Mouse (Mus musculus) embryonic facial prominence, embryonic 13.5 days (tissue): Measurements from ENCODE around the gene Eef1akmt2. TPM values are rescaled to one million over a fixed set of nuclear protein-coding genes. Genes with fewer than 3 reads are reported as not detected.

ENCODE experiments used
- ATAC-seq: fragments of 200-750 bp; cut with Nextera tagmentation; 2 replicates; pipeline ENCODE4 v1.8.0; 2017; ENCODE audit warnings: low read depth; ENCODE audit not compliant: insufficient number of reproducible peaks, insufficient read depth, low FRiP score, low TSS enrichment
- H3K27ac ChIP-seq: fragments of 300-500 bp; sonication (generic); 2 replicates; pipeline ENCODE4 v1.5.1; 2015; ENCODE audit warnings: moderate library complexity, mild to moderate bottlenecking, inconsistent platforms
- H3K27me3 ChIP-seq: fragments of 300-500 bp; sonication (generic); 2 replicates; pipeline ENCODE4 v1.6.1; 2015; ENCODE audit warnings: mild to moderate bottlenecking, inconsistent platforms
- H3K36me3 ChIP-seq: fragments of 300-500 bp; sonication (generic); 2 replicates; pipeline ENCODE4 v1.6.1; 2015; ENCODE audit warnings: mild to moderate bottlenecking, inconsistent platforms
- H3K4me1 ChIP-seq: fragments of 300-500 bp; sonication (generic); 2 replicates; pipeline ENCODE4 v1.6.1; 2015; ENCODE audit warnings: inconsistent platforms
- H3K4me2 ChIP-seq: fragments of 300-500 bp; sonication (generic); 2 replicates; pipeline ENCODE4 v1.6.1; 2015; ENCODE audit warnings: moderate library complexity, mild to moderate bottlenecking, inconsistent platforms
- H3K4me3 ChIP-seq: fragments of 300-500 bp; sonication (generic); 2 replicates; pipeline ENCODE4 v1.5.1; 2015; ENCODE audit warnings: mild to moderate bottlenecking, inconsistent platforms
- H3K9ac ChIP-seq: fragments of 300-500 bp; sonication (generic); 2 replicates; pipeline ENCODE4 v1.6.1; 2015; ENCODE audit warnings: mild to moderate bottlenecking, inconsistent platforms
- H3K9me3 ChIP-seq: fragments of 300-500 bp; sonication (generic); 2 replicates; pipeline ENCODE4 v1.6.1; 2016; ENCODE audit warnings: inconsistent platforms
- WGBS: fragments of 180-500 bp; shearing (Covaris S2); methylation state at CpG from one replicate; pipeline ENCODE4 v1.1.7; 2015; ENCODE audit warnings: mixed read lengths; 5-methylcytosine and 5-hydroxymethylcytosine counted together
- polyA plus RNA-seq: library from polyadenylated mRNA; unstranded; fragments of >200 nt; fragmentation: Nextera tagmentation; extraction: Ambion mirVana; gene quantifications from 2 replicates; pipeline ENCODE4 v1.2.1, GENCODE M21; 2015

Eef1akmt2 gene
- polyA plus RNA-seq, 1 experiment from 2014 or later, result 80.1 TPM

- Histone ChIP-seq H3K27ac (peak overlapping the region; percentile 62), H3K27me3 (no peaks in the 10 kb centered on the region), H3K4me1 (peaks cover 30% of the 10 kb centered on the region), H3K36me3 (peaks cover 27% of the 10 kb centered on the region), H3K9ac (no peak overlapping the region), H3K4me3 (no peak overlapping the region), H3K9me3 (no peaks in the 10 kb centered on the region), H3K4me2 (peak overlapping the region; percentile 11; the same call in 1 of the 2 replicates)
- 37% methylated on average over 7 of the region's 7 CpGs for WGBS
- no peak for ATAC-seq
Measured at GRCm38 (mm10) chr7:132781130-132781814, 71.2 kb downstream of the Eef1akmt2 start.

GRCm38 (mm10) chr7:132780611-132781010, 71.9 kb downstream of the Eef1akmt2 start:
- Histone ChIP-seq H3K4me2 (no peak overlapping the region), H3K4me1 (peaks cover 29% of the 10 kb centered on the region), H3K9ac (no peak overlapping the region), H3K36me3 (peaks cover 33% of the 10 kb centered on the region), H3K27me3 (no peaks in the 10 kb centered on the region), H3K9me3 (no peaks in the 10 kb centered on the region), H3K4me3 (no peak overlapping the region), H3K27ac (peak overlapping the region; percentile 62; the same call in 1 of the 2 replicates)
- WGBS, result 53% methylated on average over 4 of the region's 4 CpGs
- ATAC-seq, result peak; percentile 22; the same call in 1 of the 2 replicates

GRCm38 (mm10) chr7:132778630-132779029, 73.8 kb downstream of the Eef1akmt2 start:
- H3K4me2 ChIP-seq, result no peak overlapping the region
- H3K27me3 ChIP-seq, result no peaks in the 10 kb centered on the region
- no peak overlapping the region for H3K9ac ChIP-seq
- 89% methylated on average over 13 of the region's 13 CpGs for WGBS
- peaks cover 41% of the 10 kb centered on the region for H3K4me1 ChIP-seq
- no peak overlapping the region for H3K4me3 ChIP-seq
- H3K27ac ChIP-seq, result no peak overlapping the region
- H3K9me3 ChIP-seq, result no peaks in the 10 kb centered on the region
- H3K36me3 ChIP-seq, result peaks cover 43% of the 10 kb centered on the region
- no peak for ATAC-seq

GRCm38 (mm10) chr7:132777728-132778453, 74.6 kb downstream of the Eef1akmt2 start:
- Histone ChIP-seq H3K27me3 (no peaks in the 10 kb centered on the region), H3K4me3 (no peak overlapping the region), H3K27ac (no peak overlapping the region), H3K9ac (no peak overlapping the region), H3K36me3 (peaks cover 45% of the 10 kb centered on the region), H3K9me3 (no peaks in the 10 kb centered on the region), H3K4me2 (no peak overlapping the region), H3K4me1 (peaks cover 41% of the 10 kb centered on the region)
- 89% methylated on average over 1 of the region's 1 CpGs for WGBS
- no peak for ATAC-seq

Other genes with a start within 250 kb of the Eef1akmt2 start
- gene Lhpp, start 242.0 kb downstream of the Eef1akmt2 start, polyA plus RNA-seq, result 17.5 and 19.9 TPM in 2 replicates
- 23.0 and 25.7 TPM in 2 replicates for gene Fam53b, start 38.8 kb downstream of the Eef1akmt2 start, polyA plus RNA-seq
- gene Abraxas2, start 6.6 kb upstream of the Eef1akmt2 start, polyA plus RNA-seq, result 46.0 and 48.8 TPM in 2 replicates
- 14.2 and 17.6 TPM in 2 replicates for gene Zranb1, start 78.5 kb upstream of the Eef1akmt2 start, polyA plus RNA-seq